Mouse (Mus musculus) hindbrain, embryonic 11.5 days (tissue): ENCODE results near the gene Nrgn. TPM values are rescaled to one million over a fixed set of nuclear protein-coding genes. Genes with fewer than 3 reads are reported as not detected.

Experiments used
- ATAC-seq: fragments of 200-750 bp; cut with Nextera tagmentation; 2 replicates; pipeline ENCODE4 v1.8.0; 2017; ENCODE audit warnings: mild to moderate bottlenecking, moderate TSS enrichment, moderate library complexity; ENCODE audit not compliant: low FRiP score
- DNase-seq: peaks from one replicate; pipeline ENCODE4 v3.0.0-alpha.2; 2015; ENCODE audit warnings: low spot score
- H3K27ac ChIP-seq: fragments of 300-500 bp; sonication (generic); 2 replicates; pipeline ENCODE4 v1.5.1; 2014; ENCODE audit warnings: mild to moderate bottlenecking, low read depth, low read length
- H3K27me3 ChIP-seq: fragments of 300-500 bp; sonication (generic); 2 replicates; pipeline ENCODE4 v1.6.1; 2014; ENCODE audit warnings: mild to moderate bottlenecking, low read length, moderate library complexity, mixed read lengths; ENCODE audit not compliant: control insufficient read depth, insufficient read depth
- H3K36me3 ChIP-seq: fragments of 300-500 bp; sonication (generic); 2 replicates; pipeline ENCODE4 v1.6.1; 2014; ENCODE audit warnings: mild to moderate bottlenecking, low read length, moderate library complexity, mixed read lengths; ENCODE audit not compliant: control insufficient read depth, insufficient read depth
- H3K4me1 ChIP-seq: fragments of 300-500 bp; sonication (generic); replicated peaks from 2 replicates; pipeline ENCODE4 v1.6.1; 2014; ENCODE audit warnings: low read length, mixed read lengths; ENCODE audit not compliant: control insufficient read depth, insufficient read depth
- H3K4me2 ChIP-seq: fragments of 300-500 bp; sonication (generic); replicated peaks from 2 replicates; pipeline ENCODE4 v1.6.1; 2014; ENCODE audit warnings: mild to moderate bottlenecking, low read depth, low read length
- H3K4me3 ChIP-seq: fragments of 300-500 bp; sonication (generic); 2 replicates; pipeline ENCODE4 v1.5.1; 2014; ENCODE audit warnings: low read depth, low read length
- H3K9ac ChIP-seq: fragments of 300-500 bp; sonication (generic); 2 replicates; pipeline ENCODE4 v1.6.1; 2014; ENCODE audit warnings: low read depth, low read length
- H3K9me3 ChIP-seq: fragments of 300-500 bp; sonication (generic); 2 replicates; pipeline ENCODE4 v1.6.1; 2016; ENCODE audit warnings: low read length; ENCODE audit not compliant: control insufficient read depth
- WGBS: fragments of 180-500 bp; shearing (Covaris S2); extraction: QIAGEN DNeasy Blood & Tissue Kit; methylation state at CpG from one replicate; pipeline ENCODE4 v1.1.7; 2014; 5-methylcytosine and 5-hydroxymethylcytosine counted together
- polyA plus RNA-seq: library from polyadenylated mRNA; unstranded; fragments of >200 nt; fragmentation: Nextera tagmentation; extraction: Ambion mirVana; gene quantifications from 2 replicates; pipeline ENCODE4 v1.2.1, GENCODE M21; 2014

The Nrgn gene
- 3.4 TPM in 2 replicates for polyA plus RNA-seq

DNA sequence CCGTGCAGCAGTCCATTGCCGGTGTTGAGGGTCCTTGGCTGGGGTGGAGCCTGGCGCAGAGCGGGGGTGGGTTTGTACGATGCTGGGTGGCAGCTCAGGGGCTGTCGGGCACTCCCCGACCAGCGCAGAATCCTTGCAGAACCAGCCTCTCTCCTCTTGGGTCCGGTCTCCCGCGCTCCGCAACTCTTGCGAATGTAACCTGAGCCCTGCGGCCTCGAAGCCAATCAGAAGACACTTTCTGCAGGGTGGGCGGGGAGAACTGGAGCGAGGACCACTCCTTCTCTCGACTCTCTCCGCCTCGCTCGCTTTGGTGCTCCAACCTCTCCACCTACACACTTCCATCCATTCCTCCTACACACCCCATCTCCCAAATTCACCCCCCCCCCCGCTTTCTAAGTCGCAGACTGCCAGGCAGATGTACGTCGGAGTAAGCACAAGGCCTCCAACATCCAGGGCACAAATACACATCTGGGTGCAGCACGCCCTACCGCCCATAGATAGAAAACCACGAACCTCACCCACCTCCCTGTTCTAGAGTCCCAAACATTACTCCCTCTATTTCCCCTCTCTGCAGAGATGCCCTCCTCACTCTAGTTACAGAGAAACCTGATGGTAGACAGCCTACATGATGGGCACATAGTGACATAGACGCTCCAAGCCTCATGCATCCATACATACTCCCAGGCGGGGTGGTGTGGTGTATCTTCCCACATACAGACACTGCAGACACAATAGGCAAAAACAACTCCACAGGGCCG, at the start of gene Nrgn:
TSS of gene Nrgn (minus strand) at position 369 of the 758 bp plus-strand sequence.
- no peaks in the 10 kb centered on the region for H3K9me3 ChIP-seq
- H3K4me2 ChIP-seq = peak within 1 kb of the TSS; percentile 84
- H3K4me3 ChIP-seq = peak within 1 kb of the TSS; percentile 37
- DNase-seq (peak; percentile 83), ATAC-seq (peak; percentile 91)
- peak within 1 kb of the TSS; percentile 42 for H3K9ac ChIP-seq
- H3K27me3 ChIP-seq = peaks cover 36% of the 10 kb centered on the region
- WGBS = 5% methylated on average over 31 of the region's 31 CpGs
- no peak within 1 kb of the TSS for H3K27ac ChIP-seq
- H3K36me3 ChIP-seq = no peaks in the 10 kb centered on the region
- H3K4me1 ChIP-seq = peaks cover 4% of the 10 kb centered on the region

DNA sequence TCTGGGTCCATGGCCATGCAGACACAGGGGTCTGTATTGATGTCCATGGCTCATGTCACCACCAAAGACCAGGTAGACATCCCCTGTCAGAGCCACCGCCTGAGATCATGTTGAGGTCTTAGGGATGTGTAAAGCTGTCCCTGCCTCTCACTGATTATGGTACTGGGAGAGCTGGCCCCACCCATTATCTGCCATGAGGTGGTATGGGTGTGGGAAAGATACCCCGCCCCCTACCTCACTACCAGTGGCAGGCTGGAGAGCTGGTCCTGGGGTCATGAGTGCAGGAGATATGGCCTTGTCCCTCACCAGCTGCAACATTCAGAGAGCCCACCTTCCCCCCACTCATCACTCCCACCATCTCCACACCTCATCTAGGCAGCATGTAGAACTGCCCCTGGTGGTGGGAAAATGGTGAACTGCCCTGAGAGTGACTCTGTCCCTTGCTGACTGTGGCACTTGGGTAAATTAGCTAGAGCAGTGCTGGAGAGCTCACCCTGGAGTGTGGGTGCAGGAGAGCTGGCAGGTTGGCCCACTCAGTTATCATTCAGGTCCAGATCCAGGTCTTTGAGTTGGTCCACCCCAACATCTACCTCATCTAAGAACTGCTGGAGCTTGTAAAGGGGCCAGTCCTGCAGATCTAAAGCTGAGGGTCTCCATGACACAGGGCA, 48.0 kb upstream of the Nrgn start:
- Histone ChIP-seq H3K36me3 (no peaks in the 10 kb centered on the region), H3K4me1 (no peaks in the 10 kb centered on the region), H3K4me2 (no peak overlapping the region), H3K27ac (no peak overlapping the region), H3K27me3 (no peaks in the 10 kb centered on the region), H3K4me3 (no peak overlapping the region), H3K9ac (no peak overlapping the region), H3K9me3 (no peaks in the 10 kb centered on the region)
- ATAC-seq = no peak
- DNase-seq = no peak
- 90% methylated on average over 2 of the region's 2 CpGs for WGBS

DNA sequence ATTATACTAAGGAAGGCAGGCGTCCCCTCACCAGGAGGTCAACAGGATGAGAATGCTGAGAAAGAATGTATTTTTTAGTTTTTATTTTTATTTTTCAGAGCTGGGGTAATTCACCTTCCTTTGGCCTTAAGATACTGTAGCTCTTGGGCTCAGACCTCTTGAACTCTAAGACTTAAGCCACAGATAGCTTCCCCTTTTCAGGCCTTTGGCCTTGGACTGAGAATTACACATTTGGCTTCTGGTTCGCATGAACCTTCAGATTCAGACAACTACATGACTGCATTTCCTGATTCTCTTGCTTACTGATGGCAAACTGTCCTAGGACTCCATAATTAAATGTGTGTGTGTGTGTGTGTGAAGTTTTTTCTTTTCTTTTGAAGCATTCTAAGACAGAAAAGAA, 45.9 kb upstream of the Nrgn start:
- Histone ChIP-seq H3K9me3 (no peaks in the 10 kb centered on the region), H3K27ac (no peak overlapping the region), H3K4me2 (no peak overlapping the region), H3K4me1 (no peaks in the 10 kb centered on the region), H3K36me3 (no peaks in the 10 kb centered on the region), H3K4me3 (no peak overlapping the region), H3K27me3 (no peaks in the 10 kb centered on the region), H3K9ac (no peak overlapping the region)
- ATAC-seq (no peak), DNase-seq (no peak)
- 93% methylated on average over 2 of the region's 2 CpGs for WGBS

DNA sequence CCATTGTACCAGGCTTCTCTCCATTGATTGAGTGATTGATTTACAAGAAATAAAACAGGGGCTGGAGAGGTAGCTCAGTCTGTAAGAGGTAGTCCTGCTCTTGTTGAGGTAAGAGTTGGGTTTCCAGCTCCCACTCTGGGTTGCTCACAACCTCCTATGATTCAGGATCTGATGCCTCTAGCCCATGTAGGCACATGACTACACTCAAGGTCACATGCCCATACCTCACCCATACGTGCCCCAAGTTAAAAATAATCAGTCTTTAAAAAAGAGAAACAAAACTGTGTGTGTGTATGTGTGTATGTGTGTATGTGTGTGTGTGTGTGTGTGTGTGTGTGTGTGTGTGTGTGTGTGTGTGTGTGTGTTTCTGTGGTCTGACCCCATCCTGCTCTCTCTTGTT, 42.9 kb upstream of the Nrgn start:
- WGBS = 90% methylated on average over 1 of the region's 1 CpGs
- Histone ChIP-seq H3K36me3 (no peaks in the 10 kb centered on the region), H3K4me2 (no peak overlapping the region), H3K27ac (no peak overlapping the region), H3K27me3 (no peaks in the 10 kb centered on the region), H3K4me3 (no peak overlapping the region), H3K9me3 (no peaks in the 10 kb centered on the region), H3K4me1 (no peaks in the 10 kb centered on the region), H3K9ac (no peak overlapping the region)
- no peak for DNase-seq
- ATAC-seq = no peak

DNA sequence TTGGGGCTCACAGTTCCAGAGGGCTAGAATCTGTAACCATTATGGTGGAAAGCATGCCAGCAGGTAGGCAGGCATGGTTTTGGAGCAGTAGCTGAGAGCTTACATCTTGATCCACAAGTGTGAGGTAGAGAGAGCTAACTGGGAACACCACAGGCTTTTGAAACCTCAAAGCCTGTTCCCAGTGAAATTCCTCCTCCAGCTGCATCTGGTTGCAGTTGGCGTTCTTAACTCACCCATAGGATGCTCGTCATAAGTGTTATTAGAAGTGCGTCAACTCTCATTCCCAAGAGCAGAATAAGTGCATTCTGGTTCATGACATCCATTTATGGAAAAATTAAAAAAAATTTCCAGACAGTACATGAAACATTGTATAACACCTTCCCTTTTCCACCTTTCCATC, 41.0 kb upstream of the Nrgn start:
- Histone ChIP-seq H3K27me3 (no peaks in the 10 kb centered on the region), H3K4me3 (no peak overlapping the region), H3K4me1 (no peaks in the 10 kb centered on the region), H3K36me3 (no peaks in the 10 kb centered on the region), H3K9me3 (no peaks in the 10 kb centered on the region), H3K4me2 (no peak overlapping the region), H3K9ac (no peak overlapping the region), H3K27ac (no peak overlapping the region)
- WGBS = 86% methylated on average over 3 of the region's 3 CpGs
- ATAC-seq (no peak), DNase-seq (no peak)

DNA sequence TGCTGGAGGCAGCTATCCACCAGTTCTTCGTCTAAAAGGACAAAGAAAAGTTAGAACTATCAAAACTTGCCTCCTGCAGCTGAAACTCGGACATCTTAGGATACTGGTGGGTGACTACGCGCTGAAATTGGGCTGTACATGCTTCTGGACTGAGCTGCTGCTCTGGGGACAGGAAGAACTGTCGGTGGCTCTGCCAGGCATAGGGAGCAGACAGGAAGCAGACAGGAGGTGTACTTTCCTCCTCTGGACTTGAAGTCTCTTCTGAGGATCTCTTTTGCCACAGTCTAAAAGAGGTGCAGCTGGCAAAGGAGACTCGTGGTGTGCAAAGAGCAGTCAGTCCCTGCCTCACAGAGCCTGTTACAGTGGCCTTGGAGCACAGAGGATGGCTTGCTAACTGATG, 39.9 kb upstream of the Nrgn start:
- no peak overlapping the region for H3K9ac ChIP-seq
- DNase-seq = no peak
- no peak overlapping the region for H3K27ac ChIP-seq
- H3K9me3 ChIP-seq = no peaks in the 10 kb centered on the region
- H3K4me1 ChIP-seq = no peaks in the 10 kb centered on the region
- no peak overlapping the region for H3K4me2 ChIP-seq
- no peaks in the 10 kb centered on the region for H3K27me3 ChIP-seq
- WGBS = 59% methylated on average over 6 of the region's 6 CpGs
- H3K36me3 ChIP-seq = no peaks in the 10 kb centered on the region
- ATAC-seq = no peak
- no peak overlapping the region for H3K4me3 ChIP-seq

DNA sequence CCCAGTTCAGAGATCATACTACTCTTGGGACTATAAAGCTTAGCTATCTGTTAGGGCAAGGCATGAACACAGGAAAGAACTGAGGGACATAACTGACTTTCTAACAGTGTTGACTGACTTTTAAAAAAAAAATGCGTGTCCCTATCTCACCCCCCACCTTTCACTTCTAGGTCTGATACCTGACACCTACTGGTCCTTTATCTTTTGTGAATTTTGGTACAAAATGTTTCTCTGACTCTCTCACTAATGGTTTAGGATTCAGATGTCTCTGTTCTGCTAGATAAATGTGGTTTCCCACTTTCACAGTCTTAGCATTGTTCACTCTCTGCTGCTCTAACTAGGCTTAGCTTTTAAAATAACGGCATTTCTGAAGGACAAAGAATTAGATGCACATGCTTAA, 39.3 kb upstream of the Nrgn start:
- Histone ChIP-seq H3K9ac (no peak overlapping the region), H3K4me3 (no peak overlapping the region), H3K4me2 (no peak overlapping the region), H3K36me3 (no peaks in the 10 kb centered on the region), H3K9me3 (no peaks in the 10 kb centered on the region), H3K27me3 (no peaks in the 10 kb centered on the region), H3K27ac (no peak overlapping the region), H3K4me1 (no peaks in the 10 kb centered on the region)
- ATAC-seq = no peak
- WGBS = 76% methylated on average over 2 of the region's 2 CpGs
- DNase-seq = no peak

DNA sequence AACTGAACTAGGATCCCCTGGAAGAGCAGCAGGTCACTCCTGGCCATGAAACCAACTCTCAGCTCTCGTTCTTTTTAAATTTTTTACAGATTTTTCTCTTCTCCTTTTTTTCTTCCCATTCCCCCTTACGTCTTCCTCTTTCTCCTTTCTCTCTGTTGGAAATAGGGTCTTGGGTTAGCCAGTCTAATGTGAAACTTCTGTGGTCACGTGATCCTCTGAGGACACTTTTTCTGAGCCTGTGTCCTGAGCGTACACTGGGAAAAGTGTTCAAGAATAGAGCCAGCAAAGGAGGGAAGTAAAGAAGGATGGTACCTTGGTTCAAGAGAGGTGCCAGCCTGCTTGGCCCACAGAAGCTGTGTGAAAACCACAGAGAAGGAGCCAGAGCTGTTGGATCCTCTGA, 37.7 kb upstream of the Nrgn start:
- ATAC-seq (no peak), DNase-seq (no peak)
- no peak overlapping the region for H3K9ac ChIP-seq
- H3K27me3 ChIP-seq = no peaks in the 10 kb centered on the region
- H3K9me3 ChIP-seq = no peaks in the 10 kb centered on the region
- no peaks in the 10 kb centered on the region for H3K36me3 ChIP-seq
- H3K4me1 ChIP-seq = no peaks in the 10 kb centered on the region
- H3K27ac ChIP-seq = no peak overlapping the region
- 84% methylated on average over 4 of the region's 4 CpGs for WGBS
- H3K4me2 ChIP-seq = no peak overlapping the region
- H3K4me3 ChIP-seq = no peak overlapping the region

DNA sequence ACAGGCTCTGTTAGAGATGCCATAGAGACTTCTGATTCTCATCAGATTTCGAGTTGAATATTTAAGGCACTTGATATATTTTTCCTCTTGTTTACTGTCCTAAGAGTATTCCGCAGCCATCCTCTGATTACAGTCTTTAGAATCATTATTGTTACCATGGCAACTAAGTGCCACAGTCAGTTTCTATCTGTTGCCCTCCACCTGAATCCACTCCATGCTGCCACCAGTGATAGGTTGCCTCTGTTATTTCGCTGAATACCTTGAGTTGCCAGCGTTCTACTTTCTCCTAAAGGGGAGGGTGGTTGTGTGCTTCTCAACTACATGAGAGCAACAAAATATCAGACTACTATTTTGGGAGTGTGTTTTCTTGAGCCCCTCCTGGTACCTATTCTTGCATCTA, 34.0 kb upstream of the Nrgn start:
- ATAC-seq (no peak), DNase-seq (no peak)
- Histone ChIP-seq H3K36me3 (no peaks in the 10 kb centered on the region), H3K4me3 (no peak overlapping the region), H3K27me3 (no peaks in the 10 kb centered on the region), H3K27ac (no peak overlapping the region), H3K9ac (no peak overlapping the region), H3K9me3 (no peaks in the 10 kb centered on the region), H3K4me1 (no peaks in the 10 kb centered on the region), H3K4me2 (no peak overlapping the region)
- WGBS = 83% methylated on average over 4 of the region's 4 CpGs
